Mouse (Mus musculus): Measurements from ENCODE around the gene Hint1. TPM values are rescaled to one million over a fixed set of nuclear protein-coding genes. Genes with fewer than 3 reads are reported as not detected.

Gene Hint1
- polyA plus RNA-seq, 1 experiment, result 324 TPM

DNA sequence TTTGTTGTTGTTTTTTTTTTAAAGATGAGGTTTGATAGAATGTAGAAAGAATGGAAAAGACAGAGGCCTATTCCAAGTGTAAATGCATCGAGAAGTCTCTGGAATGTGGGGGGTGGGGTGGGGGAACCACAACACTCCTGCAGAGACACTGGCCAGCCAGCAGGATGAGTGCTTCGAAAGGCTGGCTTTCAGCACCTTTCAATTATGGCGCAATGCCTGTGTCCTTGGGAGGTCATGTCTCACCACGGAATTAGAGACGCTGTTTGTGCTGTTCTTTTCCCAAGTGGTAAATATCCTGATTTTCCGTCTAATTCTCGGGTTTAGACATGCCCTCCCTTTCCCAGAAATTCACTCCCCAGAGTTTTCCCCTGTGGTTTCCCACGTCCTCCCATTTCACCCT is 16.5 kb downstream of the Hint1 start:
- no peaks in the 10 kb centered on the region for H3K36me3 ChIP-seq (ENCODE audit: control insufficient read depth, insufficient read depth, low read length, poor library complexity, severe bottlenecking)
- no peaks in the 10 kb centered on the region for H3K27me3 ChIP-seq (ENCODE audit: control insufficient read depth, insufficient read depth, low read length, poor library complexity, severe bottlenecking)
- no peak overlapping the region for H3K27ac ChIP-seq (ENCODE audit: insufficient read depth, low read length)
- H3K4me1 ChIP-seq (ENCODE audit: control insufficient read depth, insufficient read depth, low read length), result peaks cover 2% of the 10 kb centered on the region
- peak overlapping the region; percentile 18; the same call in 1 of the 2 replicates for H3K9ac ChIP-seq (ENCODE audit: low read depth, poor library complexity, severe bottlenecking)
- H3K9me3 ChIP-seq (replicated peaks; ENCODE audit: control insufficient read depth, insufficient read depth, low read length, poor library complexity, severe bottlenecking), result no peaks in the 10 kb centered on the region
- no peak for TF ChIP-seq CTCF (IDR thresholded peaks at IDR 0.05; ENCODE audit: low read depth, low read length)
- no peak for TF ChIP-seq EP300 (IDR thresholded peaks at IDR 0.05; ENCODE audit: insufficient read depth, low read depth, low read length)
- TF ChIP-seq POLR2A (IDR thresholded peaks at IDR 0.05; ENCODE audit: insufficient read depth, low read length), result no peak
- no peak overlapping the region for H3K4me3 ChIP-seq (ENCODE audit: low read depth, low read length)

DNA sequence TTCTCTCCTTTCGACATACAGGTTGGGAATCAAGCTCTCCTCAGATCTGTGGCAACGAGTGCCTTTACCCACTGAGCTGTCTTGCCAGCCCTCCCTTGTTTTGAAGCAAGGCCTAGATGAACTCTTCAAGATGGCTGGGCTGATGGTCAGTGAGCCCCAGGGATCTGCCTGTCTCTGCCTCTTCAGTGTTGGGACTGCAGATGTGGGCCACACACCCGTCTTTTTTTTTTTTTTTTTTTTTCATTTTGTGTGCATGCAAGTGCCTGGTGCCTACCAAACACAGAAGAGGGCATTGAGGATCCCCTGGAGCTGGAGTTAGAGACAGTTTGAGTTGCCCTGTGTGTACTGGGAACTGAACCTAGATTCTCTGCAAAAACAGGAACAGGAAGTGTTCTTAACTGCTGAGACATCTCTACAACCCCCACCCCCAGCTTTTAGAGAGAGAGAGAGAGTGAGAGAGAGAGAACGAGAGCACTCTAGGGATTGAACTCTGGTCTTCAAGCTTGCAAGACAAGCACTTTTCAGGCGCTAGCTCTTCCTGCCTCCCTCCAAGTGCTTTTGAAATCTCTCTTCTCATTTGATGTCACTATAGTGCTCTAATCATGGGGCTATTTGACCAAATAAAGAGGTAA is 18.1 kb downstream of the Hint1 start:
- Histone ChIP-seq H3K27ac (ENCODE audit: insufficient read depth, low read length) (no peak overlapping the region), H3K9me3 (replicated peaks; ENCODE audit: control insufficient read depth, insufficient read depth, low read length, poor library complexity, severe bottlenecking) (no peaks in the 10 kb centered on the region), H3K27me3 (ENCODE audit: control insufficient read depth, insufficient read depth, low read length, poor library complexity, severe bottlenecking) (no peaks in the 10 kb centered on the region), H3K36me3 (ENCODE audit: control insufficient read depth, insufficient read depth, low read length, poor library complexity, severe bottlenecking) (no peaks in the 10 kb centered on the region), H3K9ac (ENCODE audit: low read depth, poor library complexity, severe bottlenecking) (no peak overlapping the region), H3K4me1 (ENCODE audit: control insufficient read depth, insufficient read depth, low read length) (peaks cover 2% of the 10 kb centered on the region), H3K4me3 (ENCODE audit: low read depth, low read length) (no peak overlapping the region)
- TF ChIP-seq POLR2A (IDR thresholded peaks at IDR 0.05; ENCODE audit: insufficient read depth, low read length), result no peak
- no peak for TF ChIP-seq CTCF (IDR thresholded peaks at IDR 0.05; ENCODE audit: low read depth, low read length)
- TF ChIP-seq EP300 (IDR thresholded peaks at IDR 0.05; ENCODE audit: insufficient read depth, low read depth, low read length), result no peak

DNA sequence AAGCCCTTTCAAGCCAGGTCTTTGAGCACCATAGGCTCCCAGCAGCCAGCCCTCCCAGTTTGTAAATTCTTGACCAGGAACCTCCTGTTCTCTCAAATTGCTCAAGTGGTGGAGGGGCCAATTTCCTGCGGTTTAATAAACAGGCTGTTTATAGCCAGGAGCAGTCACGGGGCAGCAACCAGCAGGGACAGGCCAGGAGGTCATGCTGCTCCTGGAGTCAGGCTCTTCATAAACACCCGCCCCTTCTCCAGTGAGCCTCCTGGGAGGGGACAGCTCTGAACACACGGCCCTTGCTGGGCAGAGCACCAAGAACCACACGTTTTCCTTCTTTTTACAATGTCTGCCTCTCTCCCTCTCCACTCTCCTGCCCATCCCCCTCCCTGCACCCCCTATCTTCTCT is 18.8 kb downstream of the Hint1 start:
- no peak overlapping the region for H3K9ac ChIP-seq (ENCODE audit: low read depth, poor library complexity, severe bottlenecking)
- H3K4me1 ChIP-seq (ENCODE audit: control insufficient read depth, insufficient read depth, low read length), result peaks cover 2% of the 10 kb centered on the region
- no peaks in the 10 kb centered on the region for H3K36me3 ChIP-seq (ENCODE audit: control insufficient read depth, insufficient read depth, low read length, poor library complexity, severe bottlenecking)
- no peaks in the 10 kb centered on the region for H3K9me3 ChIP-seq (replicated peaks; ENCODE audit: control insufficient read depth, insufficient read depth, low read length, poor library complexity, severe bottlenecking)
- TF ChIP-seq POLR2A (IDR thresholded peaks at IDR 0.05; ENCODE audit: insufficient read depth, low read length) (no peak), EP300 (IDR thresholded peaks at IDR 0.05; ENCODE audit: insufficient read depth, low read depth, low read length) (no peak), CTCF (IDR thresholded peaks at IDR 0.05; ENCODE audit: low read depth, low read length) (no peak)
- no peak overlapping the region for H3K27ac ChIP-seq (ENCODE audit: insufficient read depth, low read length)
- H3K4me3 ChIP-seq (ENCODE audit: low read depth, low read length), result no peak overlapping the region
- H3K27me3 ChIP-seq (ENCODE audit: control insufficient read depth, insufficient read depth, low read length, poor library complexity, severe bottlenecking), result no peaks in the 10 kb centered on the region

DNA sequence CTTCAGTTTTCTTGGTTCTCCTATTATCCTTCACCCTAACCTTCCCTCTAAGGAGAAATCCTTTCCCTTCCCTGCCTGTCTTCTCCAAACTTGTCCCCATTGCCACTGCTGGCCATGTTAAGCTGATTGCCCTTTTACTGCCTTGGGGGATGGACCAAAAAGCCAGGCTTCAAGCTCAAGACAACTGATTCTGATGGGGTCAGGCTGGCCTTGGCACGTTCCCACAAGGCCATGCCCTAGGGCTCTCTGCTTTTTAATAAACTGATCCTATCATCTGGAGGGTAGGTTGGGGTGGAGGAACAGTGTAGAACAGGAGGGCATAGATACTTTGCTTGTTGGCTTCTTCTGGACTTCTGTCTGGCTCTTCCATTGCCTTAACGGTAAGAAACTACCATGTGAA is 19.2 kb downstream of the Hint1 start:
- peaks cover 2% of the 10 kb centered on the region for H3K4me1 ChIP-seq (ENCODE audit: control insufficient read depth, insufficient read depth, low read length)
- H3K27ac ChIP-seq (ENCODE audit: insufficient read depth, low read length), result no peak overlapping the region
- no peaks in the 10 kb centered on the region for H3K27me3 ChIP-seq (ENCODE audit: control insufficient read depth, insufficient read depth, low read length, poor library complexity, severe bottlenecking)
- H3K36me3 ChIP-seq (ENCODE audit: control insufficient read depth, insufficient read depth, low read length, poor library complexity, severe bottlenecking), result no peaks in the 10 kb centered on the region
- TF ChIP-seq EP300 (IDR thresholded peaks at IDR 0.05; ENCODE audit: insufficient read depth, low read depth, low read length), result no peak
- no peak for TF ChIP-seq POLR2A (IDR thresholded peaks at IDR 0.05; ENCODE audit: insufficient read depth, low read length)
- TF ChIP-seq CTCF (IDR thresholded peaks at IDR 0.05; ENCODE audit: low read depth, low read length), result no peak
- H3K9me3 ChIP-seq (replicated peaks; ENCODE audit: control insufficient read depth, insufficient read depth, low read length, poor library complexity, severe bottlenecking), result no peaks in the 10 kb centered on the region
- H3K4me3 ChIP-seq (ENCODE audit: low read depth, low read length), result no peak overlapping the region
- no peak overlapping the region for H3K9ac ChIP-seq (ENCODE audit: low read depth, poor library complexity, severe bottlenecking)

DNA sequence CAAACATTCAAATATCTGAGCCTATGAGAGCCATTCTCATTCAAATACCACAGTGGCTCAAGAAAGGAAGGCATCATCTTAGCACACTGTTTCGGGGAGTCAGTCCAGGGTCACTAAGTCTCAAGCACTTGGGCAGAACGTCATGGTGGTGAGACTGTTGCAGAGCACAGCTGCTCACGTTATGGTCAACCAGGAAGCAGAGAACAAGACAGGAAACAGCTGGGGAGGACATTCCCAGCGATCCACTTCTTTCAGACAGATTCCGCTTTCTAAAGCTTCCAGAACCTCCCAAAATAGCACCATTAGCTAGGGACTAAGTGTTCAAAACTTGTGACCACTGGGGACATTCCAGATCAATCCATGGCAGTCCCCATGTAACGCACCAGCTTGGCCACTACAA is 21.7 kb downstream of the Hint1 start:
- Histone ChIP-seq H3K9ac (ENCODE audit: low read depth, poor library complexity, severe bottlenecking) (no peak overlapping the region), H3K27ac (ENCODE audit: insufficient read depth, low read length) (no peak overlapping the region), H3K27me3 (ENCODE audit: control insufficient read depth, insufficient read depth, low read length, poor library complexity, severe bottlenecking) (no peaks in the 10 kb centered on the region), H3K4me1 (ENCODE audit: control insufficient read depth, insufficient read depth, low read length) (peaks cover 2% of the 10 kb centered on the region), H3K4me3 (ENCODE audit: low read depth, low read length) (no peak overlapping the region), H3K9me3 (replicated peaks; ENCODE audit: control insufficient read depth, insufficient read depth, low read length, poor library complexity, severe bottlenecking) (no peaks in the 10 kb centered on the region), H3K36me3 (ENCODE audit: control insufficient read depth, insufficient read depth, low read length, poor library complexity, severe bottlenecking) (no peaks in the 10 kb centered on the region)
- TF ChIP-seq EP300 (IDR thresholded peaks at IDR 0.05; ENCODE audit: insufficient read depth, low read depth, low read length), result no peak
- no peak for TF ChIP-seq POLR2A (IDR thresholded peaks at IDR 0.05; ENCODE audit: insufficient read depth, low read length)
- no peak for TF ChIP-seq CTCF (IDR thresholded peaks at IDR 0.05; ENCODE audit: low read depth, low read length)

DNA sequence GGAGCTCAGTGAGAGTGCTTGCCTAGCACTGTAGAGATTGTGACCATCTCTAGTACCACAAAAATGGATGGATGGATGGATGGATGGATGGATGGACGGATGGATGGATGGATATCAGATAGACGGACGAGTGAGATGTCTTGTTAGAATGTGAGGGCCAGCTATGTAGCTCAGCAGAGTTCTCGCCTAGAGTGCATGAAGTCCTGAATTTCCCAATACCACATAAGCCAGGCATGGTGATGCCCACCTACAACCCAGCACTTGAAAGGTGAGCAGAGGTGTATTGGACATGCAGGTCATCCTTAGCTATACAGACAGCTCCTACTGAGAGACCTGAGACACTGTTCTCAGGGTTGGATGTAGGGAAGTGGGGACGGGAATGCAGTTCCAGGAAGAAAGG is 25.2 kb downstream of the Hint1 start:
- Histone ChIP-seq H3K4me1 (ENCODE audit: control insufficient read depth, insufficient read depth, low read length) (no peaks in the 10 kb centered on the region), H3K4me3 (ENCODE audit: low read depth, low read length) (no peak overlapping the region), H3K9ac (ENCODE audit: low read depth, poor library complexity, severe bottlenecking) (no peak overlapping the region), H3K36me3 (ENCODE audit: control insufficient read depth, insufficient read depth, low read length, poor library complexity, severe bottlenecking) (no peaks in the 10 kb centered on the region), H3K9me3 (replicated peaks; ENCODE audit: control insufficient read depth, insufficient read depth, low read length, poor library complexity, severe bottlenecking) (no peaks in the 10 kb centered on the region), H3K27me3 (ENCODE audit: control insufficient read depth, insufficient read depth, low read length, poor library complexity, severe bottlenecking) (no peaks in the 10 kb centered on the region), H3K27ac (ENCODE audit: insufficient read depth, low read length) (no peak overlapping the region)
- TF ChIP-seq EP300 (IDR thresholded peaks at IDR 0.05; ENCODE audit: insufficient read depth, low read depth, low read length), result no peak
- no peak for TF ChIP-seq POLR2A (IDR thresholded peaks at IDR 0.05; ENCODE audit: insufficient read depth, low read length)
- no peak for TF ChIP-seq CTCF (IDR thresholded peaks at IDR 0.05; ENCODE audit: low read depth, low read length)

All from ES-Bruce4 (cell line).